Mouse (Mus musculus): ENCODE measurements around the gene Cd63. TPM values are rescaled to one million over a fixed set of nuclear protein-coding genes. Genes with fewer than 3 reads are reported as not detected.

Gene Cd63
- polyA plus RNA-seq, 1 experiment, result 2,043 TPM

DNA sequence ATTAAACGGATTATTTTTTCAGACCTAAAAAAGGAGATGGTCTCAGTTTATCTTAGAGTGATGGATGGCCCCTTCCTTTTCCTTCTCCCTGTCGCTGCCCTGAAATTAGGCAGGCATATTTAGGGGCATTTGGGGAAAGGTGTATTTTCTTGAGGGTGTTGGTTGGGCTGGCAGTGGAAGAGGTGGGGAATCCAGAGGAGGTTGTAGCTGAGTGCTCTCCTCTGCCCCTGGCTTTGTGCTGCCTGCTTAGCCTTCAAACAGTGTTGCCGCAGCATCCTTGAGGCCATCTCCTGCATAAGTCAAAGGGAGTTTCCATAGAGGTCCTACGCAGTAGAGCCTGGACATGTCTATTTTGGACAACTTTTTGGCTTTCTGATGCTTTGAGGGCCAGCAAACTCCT is 12.0 kb downstream of the Cd63 start:
- peak overlapping the region; percentile 49 for H3ac ChIP-seq (ENCODE audit: control insufficient read depth, insufficient read length, low read depth)
- H3K4me3 ChIP-seq (ENCODE audit: insufficient read depth, poor library complexity, severe bottlenecking), result no peak overlapping the region
- no peak for TF ChIP-seq MAX (IDR thresholded peaks at IDR 0.05)
- no peak for TF ChIP-seq CTCF (IDR thresholded peaks at IDR 0.05; ENCODE audit: control insufficient read depth, insufficient read depth, insufficient read length)
- no peak for TF ChIP-seq CEBPB (IDR thresholded peaks at IDR 0.05; ENCODE audit: low read depth)
- no peak for TF ChIP-seq USF1 (IDR thresholded peaks at IDR 0.05; ENCODE audit: low read depth)
- no peak for TF ChIP-seq MYOD1 (IDR thresholded peaks at IDR 0.05; ENCODE audit: control insufficient read depth, insufficient read length, low read depth)
- no peak for TF ChIP-seq FOSL1 (IDR thresholded peaks at IDR 0.05; ENCODE audit: insufficient read depth, low read length, poor library complexity, severe bottlenecking)
- TF ChIP-seq MYOG (IDR thresholded peaks at IDR 0.05; ENCODE audit: control insufficient read depth, extremely low read depth, insufficient read length), result no peak
- peaks cover 80% of the 10 kb centered on the region for H3K79me2 ChIP-seq (ENCODE audit: control insufficient read depth, insufficient read depth)
- H3K79me3 ChIP-seq (ENCODE audit: low read depth), result peaks cover 60% of the 10 kb centered on the region
- no peaks in the 10 kb centered on the region for H3K27me3 ChIP-seq (ENCODE audit: control insufficient read depth, insufficient read depth, insufficient read length)
- H3K36me3 ChIP-seq (ENCODE audit: control insufficient read depth, insufficient read depth), result peaks cover 65% of the 10 kb centered on the region

GRCm38 (mm10) chr10:128913219-128913618 is 12.4 kb downstream of the Cd63 start:
- Histone ChIP-seq H3K79me3 (ENCODE audit: low read depth) (peaks cover 60% of the 10 kb centered on the region), H3K79me2 (ENCODE audit: control insufficient read depth, insufficient read depth) (peaks cover 80% of the 10 kb centered on the region), H3K27me3 (ENCODE audit: control insufficient read depth, insufficient read depth, insufficient read length) (no peaks in the 10 kb centered on the region), H3K36me3 (ENCODE audit: control insufficient read depth, insufficient read depth) (peaks cover 70% of the 10 kb centered on the region), H3K4me3 (ENCODE audit: insufficient read depth, poor library complexity, severe bottlenecking) (no peak overlapping the region), H3ac (ENCODE audit: control insufficient read depth, insufficient read length, low read depth) (no peak overlapping the region)
- TF ChIP-seq CTCF (IDR thresholded peaks at IDR 0.05; ENCODE audit: control insufficient read depth, insufficient read depth, insufficient read length) (peak; percentile 73), MAX (IDR thresholded peaks at IDR 0.05) (peak; percentile 34), USF1 (IDR thresholded peaks at IDR 0.05; ENCODE audit: low read depth) (no peak)

- Histone ChIP-seq H3K79me3 (ENCODE audit: low read depth) (peaks cover 60% of the 10 kb centered on the region), H3K27me3 (ENCODE audit: control insufficient read depth, insufficient read depth, insufficient read length) (no peaks in the 10 kb centered on the region), H3ac (ENCODE audit: control insufficient read depth, insufficient read length, low read depth) (peak overlapping the region; percentile 60), H3K36me3 (ENCODE audit: control insufficient read depth, insufficient read depth) (peaks cover 73% of the 10 kb centered on the region), H3K4me3 (ENCODE audit: insufficient read depth, poor library complexity, severe bottlenecking) (no peak overlapping the region), H3K79me2 (ENCODE audit: control insufficient read depth, insufficient read depth) (peaks cover 80% of the 10 kb centered on the region)
- no peak for TF ChIP-seq CTCF (IDR thresholded peaks at IDR 0.05; ENCODE audit: control insufficient read depth, insufficient read depth, insufficient read length)
- no peak for TF ChIP-seq MYOD1 (IDR thresholded peaks at IDR 0.05; ENCODE audit: control insufficient read depth, insufficient read length, low read depth)
- TF ChIP-seq CEBPB (IDR thresholded peaks at IDR 0.05; ENCODE audit: low read depth), result no peak
- no peak for TF ChIP-seq USF1 (IDR thresholded peaks at IDR 0.05; ENCODE audit: low read depth)
- TF ChIP-seq FOSL1 (IDR thresholded peaks at IDR 0.05; ENCODE audit: insufficient read depth, low read length, poor library complexity, severe bottlenecking), result no peak
- TF ChIP-seq MYOG (IDR thresholded peaks at IDR 0.05; ENCODE audit: control insufficient read depth, extremely low read depth, insufficient read length), result no peak
- no peak for TF ChIP-seq MAX (IDR thresholded peaks at IDR 0.05)
These were observed 12.9 kb downstream of the Cd63 start for GRCm38 (mm10) chr10:128913696-128914095.

- Histone ChIP-seq H3K36me3 (ENCODE audit: control insufficient read depth, insufficient read depth) (peaks cover 76% of the 10 kb centered on the region), H3K27me3 (ENCODE audit: control insufficient read depth, insufficient read depth, insufficient read length) (no peaks in the 10 kb centered on the region), H3ac (ENCODE audit: control insufficient read depth, insufficient read length, low read depth) (no peak overlapping the region), H3K79me3 (ENCODE audit: low read depth) (peaks cover 51% of the 10 kb centered on the region), H3K79me2 (ENCODE audit: control insufficient read depth, insufficient read depth) (peaks cover 69% of the 10 kb centered on the region), H3K4me3 (ENCODE audit: insufficient read depth, poor library complexity, severe bottlenecking) (no peak overlapping the region)
- TF ChIP-seq USF1 (IDR thresholded peaks at IDR 0.05; ENCODE audit: low read depth), result no peak
- no peak for TF ChIP-seq FOSL1 (IDR thresholded peaks at IDR 0.05; ENCODE audit: insufficient read depth, low read length, poor library complexity, severe bottlenecking)
- TF ChIP-seq CTCF (IDR thresholded peaks at IDR 0.05; ENCODE audit: control insufficient read depth, insufficient read depth, insufficient read length), result no peak
- no peak for TF ChIP-seq MAX (IDR thresholded peaks at IDR 0.05)
- TF ChIP-seq MYOD1 (IDR thresholded peaks at IDR 0.05; ENCODE audit: control insufficient read depth, insufficient read length, low read depth), result no peak
- TF ChIP-seq MYOG (IDR thresholded peaks at IDR 0.05; ENCODE audit: control insufficient read depth, extremely low read depth, insufficient read length), result no peak
These were observed 14.8 kb downstream of the Cd63 start for GRCm38 (mm10) chr10:128915550-128915949.

DNA sequence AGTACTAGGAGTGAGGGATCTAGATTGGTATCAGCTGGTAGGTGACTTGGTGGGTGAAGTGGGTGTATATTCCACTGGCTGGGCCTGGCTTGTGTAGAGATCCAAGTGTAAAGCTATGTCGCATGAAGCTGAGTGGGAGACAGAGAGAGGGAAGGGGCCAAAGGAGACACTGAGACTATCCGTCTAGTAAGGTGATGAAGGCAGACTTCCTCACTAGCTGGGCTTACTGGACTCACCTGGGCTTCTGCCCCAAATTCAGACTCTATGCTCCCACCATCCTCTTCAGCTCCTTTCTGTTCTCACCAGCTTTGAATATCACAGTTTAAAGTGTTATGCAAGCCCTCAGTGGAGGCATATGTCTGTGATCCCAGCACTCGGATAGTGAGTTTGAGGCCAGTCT is 15.9 kb downstream of the Cd63 start:
- peak overlapping the region; percentile 13 for H3ac ChIP-seq (ENCODE audit: control insufficient read depth, insufficient read length, low read depth)
- peaks cover 69% of the 10 kb centered on the region for H3K36me3 ChIP-seq (ENCODE audit: control insufficient read depth, insufficient read depth)
- peaks cover 60% of the 10 kb centered on the region for H3K79me2 ChIP-seq (ENCODE audit: control insufficient read depth, insufficient read depth)
- peaks cover 39% of the 10 kb centered on the region for H3K79me3 ChIP-seq (ENCODE audit: low read depth)
- H3K4me3 ChIP-seq (ENCODE audit: insufficient read depth, poor library complexity, severe bottlenecking), result no peak overlapping the region
- TF ChIP-seq USF1 (IDR thresholded peaks at IDR 0.05; ENCODE audit: low read depth) (no peak), CEBPB (IDR thresholded peaks at IDR 0.05; ENCODE audit: low read depth) (no peak), FOSL1 (IDR thresholded peaks at IDR 0.05; ENCODE audit: insufficient read depth, low read length, poor library complexity, severe bottlenecking) (no peak), MYOD1 (IDR thresholded peaks at IDR 0.05; ENCODE audit: control insufficient read depth, insufficient read length, low read depth) (no peak), CTCF (IDR thresholded peaks at IDR 0.05; ENCODE audit: control insufficient read depth, insufficient read depth, insufficient read length) (no peak), MAX (IDR thresholded peaks at IDR 0.05) (no peak), MYOG (IDR thresholded peaks at IDR 0.05; ENCODE audit: control insufficient read depth, extremely low read depth, insufficient read length) (no peak)
- H3K27me3 ChIP-seq (ENCODE audit: control insufficient read depth, insufficient read depth, insufficient read length), result no peaks in the 10 kb centered on the region

DNA sequence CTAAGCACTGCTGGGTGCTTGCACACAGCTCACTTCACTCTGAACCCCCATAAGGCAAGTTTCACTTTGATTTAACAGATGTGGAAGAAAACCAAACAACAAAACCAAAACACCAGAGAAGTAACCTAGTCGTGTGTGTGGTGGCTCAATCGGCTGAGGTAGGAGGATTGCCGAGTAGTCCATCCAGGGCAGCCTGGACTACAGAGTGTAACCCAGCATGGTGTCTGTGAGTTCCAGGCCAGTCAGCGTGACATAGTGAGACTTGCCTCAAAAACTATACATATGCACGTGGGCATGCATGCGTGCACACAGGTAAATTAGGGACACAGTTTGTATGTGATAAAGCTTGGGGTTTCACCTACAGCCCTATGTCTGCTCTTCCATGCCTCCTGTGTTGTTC is 16.6 kb downstream of the Cd63 start:
- H3K4me3 ChIP-seq (ENCODE audit: insufficient read depth, poor library complexity, severe bottlenecking), result no peak overlapping the region
- H3K27me3 ChIP-seq (ENCODE audit: control insufficient read depth, insufficient read depth, insufficient read length), result no peaks in the 10 kb centered on the region
- peaks cover 34% of the 10 kb centered on the region for H3K79me3 ChIP-seq (ENCODE audit: low read depth)
- TF ChIP-seq MAX (IDR thresholded peaks at IDR 0.05) (no peak), USF1 (IDR thresholded peaks at IDR 0.05; ENCODE audit: low read depth) (no peak), CTCF (IDR thresholded peaks at IDR 0.05; ENCODE audit: control insufficient read depth, insufficient read depth, insufficient read length) (no peak), MYOD1 (IDR thresholded peaks at IDR 0.05; ENCODE audit: control insufficient read depth, insufficient read length, low read depth) (no peak), MYOG (IDR thresholded peaks at IDR 0.05; ENCODE audit: control insufficient read depth, extremely low read depth, insufficient read length) (no peak), CEBPB (IDR thresholded peaks at IDR 0.05; ENCODE audit: low read depth) (no peak), FOSL1 (IDR thresholded peaks at IDR 0.05; ENCODE audit: insufficient read depth, low read length, poor library complexity, severe bottlenecking) (no peak)
- no peak overlapping the region for H3ac ChIP-seq (ENCODE audit: control insufficient read depth, insufficient read length, low read depth)
- peaks cover 63% of the 10 kb centered on the region for H3K36me3 ChIP-seq (ENCODE audit: control insufficient read depth, insufficient read depth)
- peaks cover 53% of the 10 kb centered on the region for H3K79me2 ChIP-seq (ENCODE audit: control insufficient read depth, insufficient read depth)
